Mouse (Mus musculus): ENCODE data around the gene Hoga1. TPM values are rescaled to one million over a fixed set of nuclear protein-coding genes. Genes with fewer than 3 reads are reported as not detected.

Hoga1 gene
- polyA plus RNA-seq, 1 experiment = 7.6 TPM

DNA sequence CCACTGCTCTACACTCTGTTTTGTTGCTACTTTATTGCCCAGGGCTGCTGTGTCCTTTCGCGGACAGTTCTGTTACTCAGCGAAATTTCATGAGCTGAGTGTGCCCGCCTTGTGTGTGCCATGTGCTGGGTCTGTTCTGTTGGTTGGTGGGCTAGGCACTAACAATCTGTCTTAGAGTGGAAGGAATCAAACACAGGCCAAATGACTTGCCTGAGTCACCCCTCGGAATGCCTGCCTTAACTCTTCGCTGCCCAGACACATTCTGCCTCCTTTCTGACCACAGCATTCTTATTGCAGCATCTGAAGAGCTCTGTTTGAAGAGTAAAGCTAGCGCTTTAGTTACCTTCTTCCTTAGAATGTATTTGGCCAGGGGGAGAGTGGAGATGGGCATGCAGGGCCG lies 38.8 kb upstream of the Hoga1 start:
- 78% methylated on average over 8 of the region's 8 CpGs for WGBS
- no peak for DNase-seq
- Histone ChIP-seq H3K4me1 (ENCODE audit: control insufficient read depth, insufficient read depth, low read length) (peaks cover 3% of the 10 kb centered on the region; the same call in 1 of the 2 replicates), H3K4me3 (replicated peaks; ENCODE audit: extremely low read depth, low read depth, low read length) (no peak overlapping the region)
- TF ChIP-seq POLR2A (IDR thresholded peaks at IDR 0.05; ENCODE audit: borderline replicate concordance, extremely low read depth, low read depth, low read length) = no peak

DNA sequence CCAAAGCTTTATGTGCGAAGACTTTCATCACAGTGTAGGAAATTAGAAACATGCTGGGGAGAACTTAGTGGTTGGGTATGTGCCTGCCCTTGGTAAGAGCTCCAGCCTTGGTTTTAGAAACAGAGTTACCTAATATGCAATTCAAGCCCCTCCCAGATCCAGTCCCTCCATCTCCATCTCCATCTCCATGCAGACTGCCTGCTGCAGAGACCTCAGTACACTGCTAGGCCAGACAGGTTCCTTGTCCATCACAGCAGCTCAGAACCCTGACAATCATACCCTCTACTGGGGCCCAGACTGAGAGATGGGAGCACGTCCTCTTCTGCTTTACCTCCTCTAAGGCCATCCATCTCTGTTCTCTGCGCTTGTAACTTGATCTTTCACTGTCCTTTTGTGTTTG lies 36.8 kb upstream of the Hoga1 start:
- 70% methylated on average over 3 of the region's 3 CpGs for WGBS
- peaks cover 3% of the 10 kb centered on the region; the same call in 1 of the 2 replicates for H3K4me1 ChIP-seq (ENCODE audit: control insufficient read depth, insufficient read depth, low read length)
- no peak for DNase-seq
- H3K4me3 ChIP-seq (replicated peaks; ENCODE audit: extremely low read depth, low read depth, low read length) = no peak overlapping the region
- TF ChIP-seq CTCF (IDR thresholded peaks at IDR 0.05; ENCODE audit: insufficient read depth, low read length) = no peak
- no peak for TF ChIP-seq POLR2A (IDR thresholded peaks at IDR 0.05; ENCODE audit: borderline replicate concordance, extremely low read depth, low read depth, low read length)

DNA sequence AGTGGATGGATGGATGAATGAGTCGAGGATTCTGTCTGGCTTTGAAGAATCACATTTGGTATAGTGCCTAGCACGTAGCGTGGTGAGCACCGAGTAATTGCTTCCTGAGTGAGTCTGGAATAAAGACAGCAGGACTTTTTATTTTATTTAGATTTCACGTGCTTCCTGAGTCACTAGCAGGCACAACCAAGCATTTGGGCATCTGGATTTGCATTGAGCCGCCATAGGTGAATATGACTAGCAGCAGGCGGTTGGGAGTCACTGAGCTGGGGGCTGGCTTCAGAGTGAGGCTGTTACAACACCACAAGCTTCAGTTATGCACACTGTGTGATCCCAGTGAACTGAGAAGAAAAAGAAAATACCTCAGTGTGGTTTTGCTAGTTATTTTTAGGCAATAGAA lies 36.3 kb upstream of the Hoga1 start:
- Histone ChIP-seq H3K4me3 (replicated peaks; ENCODE audit: extremely low read depth, low read depth, low read length) (no peak overlapping the region), H3K4me1 (ENCODE audit: control insufficient read depth, insufficient read depth, low read length) (peaks cover 3% of the 10 kb centered on the region; the same call in 1 of the 2 replicates)
- 45% methylated on average over 7 of the region's 7 CpGs for WGBS
- DNase-seq = no peak
- TF ChIP-seq CTCF (IDR thresholded peaks at IDR 0.05; ENCODE audit: insufficient read depth, low read length) (no peak), POLR2A (IDR thresholded peaks at IDR 0.05; ENCODE audit: borderline replicate concordance, extremely low read depth, low read depth, low read length) (no peak)

DNA sequence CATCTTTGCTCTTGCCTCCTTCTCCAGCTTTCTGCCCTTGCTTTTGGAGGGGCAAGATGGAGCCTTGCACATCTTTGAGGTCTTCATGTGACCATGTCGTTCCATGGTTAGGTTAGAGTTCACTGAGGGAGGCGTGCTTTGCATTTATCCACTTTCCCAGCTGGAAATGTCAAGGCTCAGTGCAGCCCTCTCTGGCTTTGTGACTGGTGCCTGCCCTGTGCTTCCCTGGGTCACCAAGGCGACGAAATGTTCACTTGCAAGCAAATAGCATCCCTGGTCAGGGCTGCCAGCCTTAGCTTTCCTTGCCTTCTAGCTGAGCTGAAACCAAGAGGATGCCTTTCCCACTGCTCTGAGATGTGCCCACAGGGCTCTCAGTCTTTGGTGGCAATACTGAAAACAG lies 35.0 kb upstream of the Hoga1 start:
- DNase-seq = no peak
- Histone ChIP-seq H3K4me1 (ENCODE audit: control insufficient read depth, insufficient read depth, low read length) (no peaks in the 10 kb centered on the region; the same call in 1 of the 2 replicates), H3K4me3 (replicated peaks; ENCODE audit: extremely low read depth, low read depth, low read length) (no peak overlapping the region)
- TF ChIP-seq POLR2A (IDR thresholded peaks at IDR 0.05; ENCODE audit: borderline replicate concordance, extremely low read depth, low read depth, low read length) = no peak
- TF ChIP-seq CTCF (IDR thresholded peaks at IDR 0.05; ENCODE audit: insufficient read depth, low read length) = no peak
- 88% methylated on average over 4 of the region's 4 CpGs for WGBS

DNA sequence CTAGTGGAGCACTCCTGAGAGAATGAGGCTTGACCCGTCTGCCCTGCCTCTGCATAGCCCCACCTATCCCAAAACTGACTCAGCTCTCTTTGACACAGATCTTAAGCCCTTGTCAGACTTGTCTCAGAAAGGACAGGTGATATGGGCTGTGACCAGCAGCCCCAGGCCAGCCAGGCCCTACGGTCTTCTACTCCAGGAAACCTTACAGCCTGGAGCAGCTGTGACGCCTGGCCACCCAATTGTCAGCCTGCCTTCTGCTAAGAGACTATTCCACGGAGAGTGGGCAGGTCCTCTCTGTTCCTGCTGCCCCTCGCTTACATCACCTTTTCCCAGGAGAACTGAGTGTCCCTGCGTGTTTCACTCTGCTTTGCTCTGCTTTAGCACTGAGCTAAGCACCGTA lies 34.3 kb upstream of the Hoga1 start:
- no peak for DNase-seq
- Histone ChIP-seq H3K4me3 (replicated peaks; ENCODE audit: extremely low read depth, low read depth, low read length) (no peak overlapping the region), H3K4me1 (ENCODE audit: control insufficient read depth, insufficient read depth, low read length) (no peaks in the 10 kb centered on the region)
- WGBS = 84% methylated on average over 7 of the region's 7 CpGs
- TF ChIP-seq CTCF (IDR thresholded peaks at IDR 0.05; ENCODE audit: insufficient read depth, low read length) = no peak
- TF ChIP-seq POLR2A (IDR thresholded peaks at IDR 0.05; ENCODE audit: borderline replicate concordance, extremely low read depth, low read depth, low read length) = no peak

DNA sequence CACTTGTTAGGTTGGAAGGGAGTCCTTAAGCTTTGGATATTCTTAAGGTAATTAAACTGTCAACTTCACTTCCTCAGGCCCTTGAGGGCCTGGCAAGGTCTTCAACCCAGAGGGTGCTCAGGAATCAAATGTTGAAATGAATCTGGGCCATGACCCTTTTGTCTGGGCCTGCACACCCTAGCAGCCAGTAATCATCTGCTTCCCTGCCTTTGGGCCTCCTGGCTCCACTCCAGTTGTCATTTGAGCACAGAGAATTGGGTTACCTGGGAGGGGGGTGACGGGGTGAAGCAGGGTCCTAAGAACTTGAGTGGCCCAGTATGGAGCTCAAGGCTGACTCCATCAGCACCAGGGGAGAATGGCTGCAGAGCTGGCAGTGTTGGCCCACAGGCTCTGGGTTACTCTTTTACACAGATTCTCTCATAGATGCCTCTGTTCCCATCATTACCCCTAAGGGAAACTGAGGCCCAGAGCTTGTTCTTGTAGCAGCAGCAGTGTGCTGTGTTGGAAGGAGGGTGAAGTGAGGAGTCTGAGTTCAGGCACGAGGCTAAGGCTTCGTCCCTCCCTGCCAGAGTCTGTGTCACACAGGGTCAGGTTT lies 31.1 kb upstream of the Hoga1 start:
- H3K4me1 ChIP-seq (ENCODE audit: control insufficient read depth, insufficient read depth, low read length) = peaks cover 20% of the 10 kb centered on the region
- DNase-seq = no peak
- WGBS = 83% methylated on average over 3 of the region's 3 CpGs
- TF ChIP-seq CTCF (IDR thresholded peaks at IDR 0.05; ENCODE audit: insufficient read depth, low read length) (no peak), POLR2A (IDR thresholded peaks at IDR 0.05; ENCODE audit: borderline replicate concordance, extremely low read depth, low read depth, low read length) (no peak)
- H3K4me3 ChIP-seq (replicated peaks; ENCODE audit: extremely low read depth, low read depth, low read length) = no peak overlapping the region

DNA sequence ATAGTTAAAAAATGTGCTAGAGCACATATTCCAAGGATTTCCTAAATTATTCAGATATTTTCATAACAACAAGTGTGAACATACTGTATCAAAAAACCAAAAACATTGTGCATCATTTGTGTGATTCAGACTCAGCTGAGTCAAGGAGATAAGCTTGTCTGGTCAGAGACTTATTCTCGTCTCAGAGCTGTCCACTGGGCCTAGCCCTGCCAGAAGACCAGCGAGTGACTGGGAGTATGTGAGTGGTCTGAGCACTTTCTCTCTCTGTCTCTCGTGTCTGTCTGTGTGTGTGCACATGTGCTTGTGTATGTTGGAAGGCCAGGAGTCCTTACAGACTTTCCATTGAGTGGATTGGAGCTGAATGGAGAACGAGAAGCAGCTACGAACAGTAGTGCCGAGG lies 30.4 kb upstream of the Hoga1 start:
- TF ChIP-seq POLR2A (IDR thresholded peaks at IDR 0.05; ENCODE audit: borderline replicate concordance, extremely low read depth, low read depth, low read length) = no peak
- TF ChIP-seq CTCF (IDR thresholded peaks at IDR 0.05; ENCODE audit: insufficient read depth, low read length) = no peak
- Histone ChIP-seq H3K4me1 (ENCODE audit: control insufficient read depth, insufficient read depth, low read length) (peaks cover 23% of the 10 kb centered on the region), H3K4me3 (replicated peaks; ENCODE audit: extremely low read depth, low read depth, low read length) (no peak overlapping the region)
- DNase-seq = no peak
- 80% methylated on average over 6 of the region's 6 CpGs for WGBS

DNA sequence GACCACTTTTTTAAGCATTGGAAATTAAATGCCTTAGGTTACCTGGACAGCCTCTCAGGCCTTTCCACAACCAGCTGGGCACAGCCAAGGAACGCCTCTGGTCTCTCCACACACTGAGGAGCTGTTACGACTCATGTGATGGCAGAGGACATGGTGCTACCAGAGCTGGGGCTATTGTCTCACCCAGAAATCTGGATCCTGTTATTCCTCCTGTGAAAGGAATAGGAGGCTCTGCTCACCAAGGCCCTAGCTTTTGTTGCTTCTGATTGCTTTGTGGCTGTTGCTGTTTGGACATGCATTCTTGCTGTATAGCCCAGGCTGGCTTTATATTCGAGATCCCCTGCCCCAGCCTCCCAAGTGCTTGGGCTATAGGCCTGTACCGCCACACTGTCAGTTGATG lies 29.2 kb upstream of the Hoga1 start:
- 79% methylated on average over 4 of the region's 4 CpGs for WGBS
- no peak for DNase-seq
- Histone ChIP-seq H3K4me3 (replicated peaks; ENCODE audit: extremely low read depth, low read depth, low read length) (no peak overlapping the region), H3K4me1 (ENCODE audit: control insufficient read depth, insufficient read depth, low read length) (peaks cover 23% of the 10 kb centered on the region)
- TF ChIP-seq POLR2A (IDR thresholded peaks at IDR 0.05; ENCODE audit: borderline replicate concordance, extremely low read depth, low read depth, low read length) (no peak), CTCF (IDR thresholded peaks at IDR 0.05; ENCODE audit: insufficient read depth, low read length) (no peak)

DNA sequence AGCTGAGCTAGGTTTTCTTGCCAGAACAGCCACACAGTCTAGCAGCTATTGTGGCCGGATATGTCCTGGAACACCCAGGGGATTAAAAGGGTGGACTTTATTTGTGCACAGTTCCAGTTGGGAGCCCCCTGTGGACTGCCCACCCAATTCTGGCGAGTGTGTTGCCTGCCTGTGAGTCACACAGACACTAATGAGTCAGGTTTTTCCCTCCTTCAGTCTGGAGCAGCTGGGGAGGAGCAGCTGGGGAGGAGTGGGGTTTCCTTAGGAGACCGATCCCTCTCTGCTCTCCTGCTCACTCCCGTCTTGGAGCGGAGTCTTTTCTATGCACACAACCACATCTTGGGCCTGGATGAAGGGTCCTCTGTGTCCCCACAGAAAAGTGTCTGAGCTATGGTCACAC lies 28.6 kb upstream of the Hoga1 start:
- WGBS = 72% methylated on average over 5 of the region's 5 CpGs
- H3K4me3 ChIP-seq (replicated peaks; ENCODE audit: extremely low read depth, low read depth, low read length) = no peak overlapping the region
- no peak for TF ChIP-seq POLR2A (IDR thresholded peaks at IDR 0.05; ENCODE audit: borderline replicate concordance, extremely low read depth, low read depth, low read length)
- no peak for TF ChIP-seq CTCF (IDR thresholded peaks at IDR 0.05; ENCODE audit: insufficient read depth, low read length)
- peaks cover 23% of the 10 kb centered on the region for H3K4me1 ChIP-seq (ENCODE audit: control insufficient read depth, insufficient read depth, low read length)
- DNase-seq = no peak

DNA sequence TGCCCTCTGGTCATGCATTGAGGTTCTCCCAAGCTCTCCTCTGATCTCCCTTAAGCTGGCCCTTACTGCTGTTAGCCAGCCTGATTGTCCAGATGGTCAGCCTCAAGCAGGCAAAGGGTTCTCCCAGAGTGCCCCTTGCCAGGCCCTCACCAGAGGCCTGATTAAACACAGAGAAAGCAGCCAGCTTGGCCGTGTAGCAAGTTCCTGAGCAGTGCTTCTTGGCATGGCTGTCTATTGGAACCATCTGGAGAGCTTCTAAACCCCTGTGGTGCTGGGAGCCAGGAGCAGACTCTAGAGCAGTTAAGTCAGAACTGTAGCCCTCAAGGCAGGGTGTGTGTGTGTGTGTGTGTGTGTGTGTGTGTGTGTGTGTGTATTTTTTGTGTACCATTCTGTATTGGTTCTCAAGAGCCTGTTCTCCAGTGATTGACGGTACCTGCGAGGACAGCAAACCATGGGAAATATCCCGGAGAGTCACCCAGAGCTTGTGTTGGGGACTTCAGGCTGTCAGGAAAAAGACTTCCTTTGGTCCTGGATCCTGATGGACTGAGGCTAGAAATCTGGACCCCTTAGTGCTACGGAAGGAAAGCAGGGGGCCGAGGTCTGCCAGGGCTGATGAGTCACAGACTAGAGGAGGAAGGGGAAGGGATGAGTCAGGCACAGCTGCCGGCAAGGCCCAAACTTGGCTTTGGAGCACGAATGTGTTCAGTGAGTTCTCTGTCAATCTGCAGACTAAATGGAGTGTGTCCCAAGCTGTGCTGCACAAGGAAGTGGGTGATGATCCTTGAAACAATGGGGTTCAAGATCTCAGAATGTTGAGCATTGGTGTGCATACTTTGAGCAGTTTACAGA lies 27.8 kb upstream of the Hoga1 start:
- Histone ChIP-seq H3K4me1 (ENCODE audit: control insufficient read depth, insufficient read depth, low read length) (peaks cover 23% of the 10 kb centered on the region), H3K4me3 (replicated peaks; ENCODE audit: extremely low read depth, low read depth, low read length) (no peak overlapping the region)
- 26% methylated on average over 8 of the region's 8 CpGs for WGBS
- TF ChIP-seq CTCF (IDR thresholded peaks at IDR 0.05; ENCODE audit: insufficient read depth, low read length) (no peak), POLR2A (IDR thresholded peaks at IDR 0.05; ENCODE audit: borderline replicate concordance, extremely low read depth, low read depth, low read length) (no peak)
- peak; percentile 34 for DNase-seq

Data from lung, adult 2 months (tissue).